Mouse (Mus musculus): ENCODE measurements around the gene Jak1. TPM values are rescaled to one million over a fixed set of nuclear protein-coding genes. Genes with fewer than 3 reads are reported as not detected.
A peak's percentile ranks its signal among the peaks of the same experiment; 100 is the strongest.

The Jak1 gene
- polyA plus RNA-seq, 2 experiments from 2014 or later: 332 to 339 TPM

GRCm38 (mm10) chr4:101238589-101238988 lies 26.5 kb downstream of the Jak1 start:
- no peak for ATAC-seq

GRCm38 (mm10) chr4:101236797-101237196 lies 28.3 kb downstream of the Jak1 start:
- no peak for ATAC-seq

DNA sequence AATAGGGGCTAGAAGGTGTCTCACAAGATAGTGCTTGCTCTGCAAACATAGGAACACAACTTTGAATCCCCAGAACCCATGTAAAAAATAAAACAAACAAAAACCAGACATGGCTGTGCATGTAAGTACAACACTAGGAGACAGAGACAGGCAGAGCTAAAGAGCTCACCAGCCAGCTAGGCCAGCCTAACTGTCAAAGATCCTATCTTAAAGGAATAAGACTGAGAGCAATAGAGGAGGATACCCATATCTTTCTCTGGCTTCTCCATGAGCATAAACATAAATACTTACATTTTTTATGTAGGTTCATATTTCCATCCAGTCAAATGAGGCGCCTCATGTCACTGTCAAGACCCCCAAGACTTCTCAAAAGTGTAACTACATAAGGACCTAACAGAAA lies 29.1 kb downstream of the Jak1 start:
- ATAC-seq: no peak

GRCm38 (mm10) chr4:101234753-101235152 lies 30.3 kb downstream of the Jak1 start:
- ATAC-seq: no peak

- no peak for ATAC-seq
Measured at GRCm38 (mm10) chr4:101234332-101234731, 30.8 kb downstream of the Jak1 start.

DNA sequence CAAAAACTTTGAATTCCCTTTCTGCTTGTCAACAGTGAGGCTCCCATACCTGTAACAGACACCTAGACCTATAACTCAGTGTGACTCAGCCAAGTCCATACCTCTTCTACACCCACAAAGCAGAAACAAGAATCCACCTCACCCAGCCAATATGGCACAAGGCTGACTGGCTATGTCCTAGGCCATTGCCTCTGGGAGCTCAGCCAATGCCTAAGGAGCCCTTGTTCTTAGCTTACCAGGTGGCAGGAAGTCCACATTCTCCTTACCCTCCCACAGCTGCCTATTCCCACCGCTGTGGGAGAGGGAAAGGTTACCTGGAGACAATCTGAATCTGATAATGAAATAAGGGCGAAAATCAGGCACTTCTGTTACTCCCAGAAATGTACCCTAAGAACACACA lies 34.5 kb downstream of the Jak1 start:
- no peak for ATAC-seq

DNA sequence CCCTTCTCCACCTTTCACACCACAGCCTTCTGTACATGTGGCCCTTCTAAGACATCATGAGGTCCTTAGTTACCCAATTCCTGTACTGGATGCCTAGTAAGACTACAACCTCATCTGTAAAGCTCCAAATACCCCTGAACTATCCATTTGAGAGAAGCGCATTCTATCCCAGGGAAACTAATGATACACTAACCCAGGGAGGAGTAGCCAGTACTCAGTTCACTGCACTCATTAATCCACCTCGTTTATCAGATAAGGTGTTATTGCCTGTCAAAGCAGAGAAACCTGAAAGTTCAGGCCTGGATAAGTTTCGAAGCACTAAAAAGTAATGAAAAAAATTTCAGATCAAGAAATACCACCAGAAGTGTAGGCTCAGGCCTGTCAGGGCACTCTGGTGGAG lies 37.7 kb downstream of the Jak1 start:
- ATAC-seq: no peak

DNA sequence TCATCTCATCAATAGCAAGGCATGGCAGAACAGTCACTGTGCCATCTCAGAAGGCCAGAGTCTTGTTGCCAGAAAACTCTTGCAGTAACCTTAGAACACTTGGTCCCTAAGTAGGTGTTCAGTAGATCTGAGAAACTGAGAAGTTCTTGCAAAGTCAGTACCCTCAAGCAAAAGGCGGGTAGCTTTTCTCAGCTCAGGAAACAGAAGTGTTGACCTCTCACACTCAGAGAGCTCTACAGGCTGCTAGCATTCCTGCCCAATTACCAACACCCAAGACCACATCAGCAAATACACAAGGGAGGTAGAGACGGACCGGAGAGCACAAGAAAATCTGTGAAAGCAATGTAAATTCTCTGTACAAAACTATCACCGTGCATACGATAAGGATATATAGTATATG lies 39.1 kb downstream of the Jak1 start:
- ATAC-seq: no peak

GRCm38 (mm10) chr4:101220946-101221345 lies 44.1 kb downstream of the Jak1 start:
- ATAC-seq: no peak

- no peak for ATAC-seq
Measured at GRCm38 (mm10) chr4:101219839-101220238, 45.2 kb downstream of the Jak1 start.

DNA sequence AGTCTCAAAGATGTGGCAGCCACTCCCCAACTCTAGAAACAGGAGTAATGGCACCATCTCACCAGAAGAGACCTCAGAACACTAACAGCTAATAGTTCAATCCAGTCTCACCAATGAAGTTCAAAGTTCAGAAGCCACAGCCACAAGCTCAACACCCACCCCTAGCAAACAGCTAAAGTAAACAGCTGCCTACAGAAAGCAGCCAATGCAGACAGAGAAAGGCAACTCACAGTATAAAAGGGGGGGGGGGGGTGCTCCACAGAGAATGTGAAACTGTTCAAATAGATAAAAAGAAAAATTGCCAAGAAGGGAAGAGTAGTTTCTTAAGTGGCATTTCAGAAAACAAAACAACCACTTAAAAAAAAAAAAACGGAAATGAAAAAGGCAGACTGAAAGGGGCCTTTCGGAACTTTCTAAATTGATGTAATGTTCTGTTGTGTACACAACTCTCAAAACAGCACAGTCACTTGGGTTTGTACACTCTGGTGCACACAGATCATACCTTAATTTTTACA lies 48.0 kb downstream of the Jak1 start:
- ATAC-seq: peak; percentile 55

- no peak for ATAC-seq
Measured at GRCm38 (mm10) chr4:101216286-101216685, 48.8 kb downstream of the Jak1 start.

DNA sequence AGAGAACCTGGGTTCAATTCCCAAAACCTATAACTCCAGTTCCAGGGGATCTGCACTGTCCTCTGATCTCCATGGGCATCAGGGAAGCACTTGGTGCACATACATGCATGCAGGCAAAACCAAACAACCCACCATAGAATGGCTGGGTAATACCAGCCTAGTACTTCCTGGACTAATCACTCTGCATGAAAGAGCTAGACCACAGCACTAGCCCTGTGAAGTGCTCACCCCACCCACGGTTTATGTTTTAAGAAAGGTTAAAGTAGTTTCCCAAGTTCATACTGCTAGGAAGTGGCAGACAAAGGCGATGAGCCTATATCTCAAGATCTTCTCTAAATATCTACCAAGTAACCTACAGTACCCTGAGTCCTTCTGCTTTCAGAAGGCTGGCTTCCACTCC lies 51.6 kb downstream of the Jak1 start:
- ATAC-seq: peak; percentile 67

GRCm38 (mm10) chr4:101207492-101207891 lies 57.6 kb downstream of the Jak1 start:
- ATAC-seq: no peak

GRCm38 (mm10) chr4:101203518-101203917 lies 61.6 kb downstream of the Jak1 start:
- ATAC-seq: no peak

GRCm38 (mm10) chr4:101202626-101203025 lies 62.5 kb downstream of the Jak1 start:
- no peak for ATAC-seq

- peak; percentile 79 for ATAC-seq
Measured at GRCm38 (mm10) chr4:101199433-101200081, 65.5 kb downstream of the Jak1 start.

DNA sequence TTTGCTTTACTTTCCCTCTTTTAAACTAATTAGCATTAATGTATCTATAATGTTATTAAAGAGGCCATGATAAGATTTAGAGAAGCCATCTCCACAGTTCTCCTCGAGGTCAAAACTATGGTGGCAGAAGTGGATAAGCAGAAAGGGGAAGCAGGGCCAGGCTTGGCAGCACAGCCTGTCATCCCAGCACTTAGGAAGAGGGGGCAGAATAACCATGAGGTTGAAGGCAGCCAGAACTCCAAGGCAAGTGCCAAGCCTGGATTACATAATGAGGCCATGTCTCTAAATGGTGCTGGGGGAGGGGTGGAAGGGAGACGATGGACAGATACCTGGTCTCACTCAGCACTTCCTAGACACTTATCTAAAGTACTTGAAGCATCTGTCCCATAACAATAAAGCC lies 66.7 kb downstream of the Jak1 start:
- ATAC-seq: no peak

DNA sequence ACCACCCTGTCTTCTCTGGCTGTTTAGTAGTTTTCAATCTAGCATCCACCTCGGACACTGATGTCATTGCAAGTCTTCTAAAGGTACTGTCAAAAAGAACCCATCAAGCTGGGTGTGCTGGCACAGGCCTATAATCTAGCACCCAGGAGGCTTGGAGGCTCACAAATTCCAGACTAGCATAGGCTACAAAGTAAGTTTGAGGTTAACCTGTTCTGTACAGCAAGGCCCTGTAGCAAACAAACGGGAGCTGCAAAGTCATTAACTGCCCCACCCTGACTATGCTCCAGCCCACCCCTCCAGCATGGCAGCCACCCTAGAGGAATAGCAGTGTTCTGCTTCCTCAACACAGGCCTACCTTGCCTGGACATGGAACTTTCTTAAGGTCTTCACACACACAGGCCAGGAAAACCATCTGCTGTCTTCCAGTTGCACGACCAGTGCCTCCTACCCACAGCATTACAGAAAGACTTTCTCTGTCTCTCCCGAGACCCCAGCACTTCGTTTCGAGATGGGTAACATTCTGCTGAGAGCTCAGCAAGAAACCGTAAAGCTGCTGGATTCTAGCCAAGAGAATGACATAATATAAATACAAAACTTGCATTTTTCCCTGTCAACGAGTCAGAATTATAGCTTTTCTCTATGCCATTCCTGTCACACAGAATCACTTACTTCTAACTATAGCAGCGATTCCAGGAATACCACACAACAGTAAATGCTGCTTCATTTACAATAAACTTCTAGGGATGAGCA lies 67.5 kb downstream of the Jak1 start:
- ATAC-seq: no peak

GRCm38 (mm10) chr4:101196407-101196806 lies 68.7 kb downstream of the Jak1 start:
- peak; percentile 8 for ATAC-seq

- ATAC-seq: peak; percentile 67
Measured at GRCm38 (mm10) chr4:101194170-101194569, 70.9 kb downstream of the Jak1 start.

GRCm38 (mm10) chr4:101192241-101192976 lies 72.7 kb downstream of the Jak1 start:
- ATAC-seq: peak; percentile 27

GRCm38 (mm10) chr4:101187381-101187780 lies 77.7 kb downstream of the Jak1 start:
- ATAC-seq: peak; percentile 81

Data from activated CD4-positive, CD25-positive, alpha-beta regulatory T cell, adult 4 months (primary cell).